Mouse (Mus musculus) macrophage (primary cell): ENCODE measurements around the gene Tkfc. TPM values are rescaled to one million over a fixed set of nuclear protein-coding genes. Genes with fewer than 3 reads are reported as not detected.

Experiments
- H3K27ac ChIP-seq: fragments of 350-480 bp; formaldehyde crosslinking; 2 replicates; pipeline ENCODE4 v1.9.0; 2021
- H3K36me3 ChIP-seq: fragments of 350-480 bp; formaldehyde crosslinking; 2 replicates; pipeline ENCODE4 v1.9.0; 2021; ENCODE audit errors: inconsistent target
- H3K4me3 ChIP-seq: fragments of 350-480 bp; formaldehyde crosslinking; 2 replicates; pipeline ENCODE4 v1.9.0; 2021; ENCODE audit errors: inconsistent target
- H3K79me2 ChIP-seq: fragments of 350-480 bp; formaldehyde crosslinking; 2 replicates; pipeline ENCODE4 v1.9.0; 2021; ENCODE audit errors: inconsistent target
- WGBS: methylation state at CpG from one replicate; pipeline ENCODE4 v1.1.7; 2026; ENCODE audit warnings: inconsistent platforms; ENCODE audit not compliant: missing documents; 5-methylcytosine and 5-hydroxymethylcytosine counted together
- polyA plus RNA-seq: library from polyadenylated mRNA; stranded (reverse); fragments of 250-400 nt; gene quantifications from 3 replicates; pipeline ENCODE4 v1.2.4, GENCODE M21; 2018; ENCODE audit warnings: inconsistent platforms

Gene Tkfc
- polyA plus RNA-seq, 1 experiment from 2014 or later, result 5.9 TPM

DNA sequence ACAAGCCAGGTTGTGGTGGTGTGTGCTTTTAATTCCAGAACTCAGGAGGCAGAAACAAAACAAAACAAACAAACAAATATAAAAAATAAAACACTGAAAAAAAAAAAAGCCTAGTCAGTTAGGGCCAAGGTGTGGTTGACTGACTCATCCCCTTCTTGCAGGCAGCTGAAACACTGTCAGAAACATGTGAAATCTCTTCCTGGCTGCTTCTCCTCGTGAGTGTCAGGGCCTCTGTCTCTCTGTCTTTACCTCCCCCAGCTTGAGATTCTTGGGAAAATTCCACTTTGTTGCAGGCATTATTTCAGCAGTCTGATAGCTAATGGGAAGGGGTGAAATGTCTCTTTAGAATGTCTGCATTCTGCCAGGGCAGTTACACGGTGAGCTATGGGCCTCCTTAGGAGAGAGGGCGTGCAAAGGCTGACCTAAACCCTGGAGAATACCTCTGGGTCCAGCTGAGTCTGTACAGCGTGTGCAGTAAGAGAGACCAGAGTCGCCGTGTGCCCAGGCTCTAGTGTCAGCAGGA lies 3.1 kb downstream of the Tkfc start:
- 30% methylated on average over 6 of the region's 6 CpGs for WGBS
- Histone ChIP-seq H3K36me3 (no peaks in the 10 kb centered on the region), H3K4me3 (no peak overlapping the region), H3K79me2 (peaks cover 19% of the 10 kb centered on the region), H3K27ac (peak overlapping the region; percentile 74)

DNA sequence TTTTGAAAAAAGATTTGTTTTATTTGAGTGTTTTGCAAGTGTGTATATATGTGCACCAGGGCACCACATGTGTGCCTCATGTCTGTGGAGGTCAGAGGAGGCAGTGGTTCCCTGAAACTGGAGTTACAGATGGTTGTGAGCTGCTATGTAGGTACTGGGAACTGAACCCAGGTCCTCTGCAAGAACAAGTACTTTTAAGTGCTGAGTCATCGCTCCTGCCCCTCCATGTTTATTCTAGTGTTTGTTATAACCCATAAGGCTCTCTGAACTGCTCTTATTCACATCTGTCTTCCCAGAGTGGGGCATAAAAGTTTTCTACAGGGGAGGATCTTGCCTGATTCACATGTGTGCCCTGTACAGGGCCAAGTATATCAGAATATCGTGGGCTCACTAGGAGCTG lies 5.8 kb downstream of the Tkfc start:
- Histone ChIP-seq H3K27ac (no peak overlapping the region), H3K4me3 (no peak overlapping the region), H3K79me2 (no peaks in the 10 kb centered on the region), H3K36me3 (peaks cover 6% of the 10 kb centered on the region; the same call in 1 of the 2 replicates)
- WGBS, result 91% methylated on average over 2 of the region's 2 CpGs

DNA sequence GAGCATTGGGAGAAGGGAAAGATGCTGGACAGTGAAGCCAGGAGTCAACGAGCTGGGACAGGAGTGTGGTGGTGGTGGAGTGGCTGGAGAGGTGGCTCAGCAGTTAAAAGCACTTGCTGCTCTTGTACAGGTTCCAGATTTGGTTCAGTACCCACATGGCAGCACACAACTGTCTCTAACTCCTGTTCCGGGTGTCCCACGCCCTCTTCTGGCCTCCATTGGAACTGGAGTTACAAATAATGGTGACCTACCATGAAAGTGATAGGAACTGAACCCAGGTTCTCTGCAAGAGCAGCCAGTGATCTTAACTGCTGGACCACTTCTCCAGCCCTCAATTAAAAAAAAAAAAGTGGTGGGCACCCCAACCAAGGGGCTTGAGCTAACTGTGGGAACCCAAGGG lies 7.3 kb downstream of the Tkfc start:
- no peak overlapping the region for H3K4me3 ChIP-seq
- H3K79me2 ChIP-seq, result no peaks in the 10 kb centered on the region
- no peak overlapping the region for H3K27ac ChIP-seq
- WGBS, result 38% methylated on average over 3 of the region's 3 CpGs
- H3K36me3 ChIP-seq, result peaks cover 12% of the 10 kb centered on the region; the same call in 1 of the 2 replicates

DNA sequence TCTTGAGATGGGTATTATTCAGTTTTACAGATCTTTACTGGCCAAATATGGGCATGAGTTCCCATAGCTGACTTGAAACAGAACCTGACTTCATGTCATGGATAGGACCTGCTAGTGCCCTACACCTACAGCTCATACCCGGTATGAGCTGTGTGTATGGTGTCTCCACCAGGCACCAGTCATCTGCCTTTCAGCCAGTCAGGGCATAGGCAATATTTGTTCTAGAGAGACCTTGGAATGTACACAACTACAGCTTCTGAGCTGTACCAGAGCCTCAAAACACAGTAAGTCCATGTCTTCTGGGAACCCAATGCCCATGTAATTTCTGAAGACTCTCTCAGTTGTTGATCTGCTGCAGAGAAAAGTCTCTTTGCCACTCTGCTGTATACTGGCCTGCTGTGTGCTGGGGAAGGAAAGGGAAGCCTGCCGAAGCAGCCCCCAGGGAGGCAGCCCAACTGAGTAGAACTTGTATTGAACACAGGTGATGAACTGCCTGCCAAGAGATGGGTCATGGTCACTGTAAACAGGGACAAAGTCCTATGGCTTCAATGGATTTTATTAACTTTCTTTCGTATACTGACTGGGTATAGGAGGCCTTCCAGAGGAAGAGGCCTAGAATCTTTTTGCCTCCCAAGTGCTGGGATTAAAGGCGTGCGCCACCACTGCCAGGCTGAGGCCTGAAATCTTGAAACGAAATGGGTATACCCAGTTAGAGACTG lies 13.6 kb downstream of the Tkfc start:
- Histone ChIP-seq H3K79me2 (no peaks in the 10 kb centered on the region), H3K4me3 (no peak overlapping the region), H3K27ac (no peak overlapping the region), H3K36me3 (peaks cover 35% of the 10 kb centered on the region; the same call in 1 of the 2 replicates)
- 97% methylated on average over 6 of the region's 6 CpGs for WGBS

DNA sequence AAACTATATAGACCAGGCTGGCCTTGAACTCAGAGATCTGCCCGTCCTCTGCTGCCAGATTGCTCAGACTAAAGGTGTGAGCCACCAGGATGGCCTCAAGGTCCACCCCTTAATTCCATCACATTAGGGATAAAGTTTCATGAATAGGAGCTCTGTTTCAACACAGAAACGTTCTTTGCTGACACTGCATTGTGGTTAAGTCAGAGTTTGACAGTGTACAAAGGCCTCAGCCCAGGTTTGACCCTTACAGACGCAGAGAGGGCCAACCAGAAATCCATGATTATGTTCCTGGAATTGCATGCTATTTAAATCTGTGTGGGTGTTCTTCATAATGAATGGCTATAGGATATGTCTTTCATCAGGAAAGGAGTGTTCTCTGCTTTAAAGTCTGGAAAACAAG lies 15.2 kb downstream of the Tkfc start:
- H3K27ac ChIP-seq, result no peak overlapping the region
- H3K4me3 ChIP-seq, result no peak overlapping the region
- H3K79me2 ChIP-seq, result no peaks in the 10 kb centered on the region
- WGBS, result 62% methylated on average over 3 of the region's 3 CpGs
- H3K36me3 ChIP-seq, result peaks cover 41% of the 10 kb centered on the region; the same call in 1 of the 2 replicates

DNA sequence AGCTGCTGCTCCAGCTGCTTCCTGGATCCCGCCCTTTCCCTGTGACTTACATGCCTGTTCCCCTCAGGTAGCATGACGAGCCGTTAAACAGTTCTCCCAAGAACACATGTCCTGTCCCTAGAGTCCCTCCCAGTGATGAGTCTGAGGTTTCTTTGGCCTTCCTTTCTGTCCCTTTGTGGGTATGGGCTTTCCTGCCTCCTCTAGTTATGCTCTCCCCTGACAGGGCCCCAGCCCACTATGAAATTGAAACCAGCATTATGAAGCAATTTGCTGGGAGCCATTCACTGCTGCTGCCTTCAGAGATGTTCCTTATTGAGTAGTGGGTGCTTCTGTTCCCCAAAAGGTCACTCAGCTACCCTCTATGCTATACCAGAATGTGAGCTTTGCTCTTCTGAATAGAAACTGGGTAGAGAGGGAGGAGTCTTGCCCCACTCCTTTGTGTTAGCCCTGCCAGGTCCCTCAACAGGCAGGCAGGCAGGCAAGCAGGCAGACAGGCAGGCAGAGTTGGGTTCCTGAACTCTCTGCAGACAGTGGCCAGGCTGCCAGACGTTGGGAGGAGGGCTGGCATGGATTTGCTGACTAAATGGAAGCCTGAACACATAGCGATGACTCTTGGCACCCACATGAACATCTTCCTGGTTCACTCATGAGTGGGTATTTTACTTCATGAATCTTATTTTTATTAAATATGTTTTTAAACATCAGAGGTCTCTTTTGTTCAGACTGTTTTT lies 16.2 kb downstream of the Tkfc start:
- Histone ChIP-seq H3K36me3 (peaks cover 32% of the 10 kb centered on the region; the same call in 1 of the 2 replicates), H3K79me2 (no peaks in the 10 kb centered on the region), H3K27ac (no peak overlapping the region), H3K4me3 (no peak overlapping the region)
- WGBS, result 28% methylated on average over 5 of the region's 5 CpGs

DNA sequence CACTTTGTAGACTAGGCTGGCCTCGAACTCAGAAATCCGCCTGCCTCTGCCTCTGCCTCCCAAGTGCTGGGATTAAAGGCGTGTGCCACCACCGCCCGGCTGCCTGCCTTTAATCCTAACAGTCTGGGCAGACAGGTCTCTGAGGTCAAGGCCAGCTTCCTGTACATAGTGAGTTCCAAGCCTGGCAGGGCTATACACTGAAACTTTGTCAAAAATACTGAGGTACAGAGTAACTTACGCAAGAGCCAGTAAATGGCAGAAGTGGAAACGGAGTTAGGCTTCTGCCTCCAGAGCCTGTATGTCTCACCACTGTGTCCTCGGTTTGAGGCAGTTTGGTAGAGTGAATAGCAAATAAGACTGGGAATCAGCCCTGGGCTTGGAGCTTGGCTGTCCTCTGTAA lies 18.2 kb downstream of the Tkfc start:
- 59% methylated on average over 8 of the region's 8 CpGs for WGBS
- H3K79me2 ChIP-seq, result no peaks in the 10 kb centered on the region
- H3K27ac ChIP-seq, result no peak overlapping the region
- H3K36me3 ChIP-seq, result peaks cover 37% of the 10 kb centered on the region; the same call in 1 of the 2 replicates
- H3K4me3 ChIP-seq, result no peak overlapping the region

DNA sequence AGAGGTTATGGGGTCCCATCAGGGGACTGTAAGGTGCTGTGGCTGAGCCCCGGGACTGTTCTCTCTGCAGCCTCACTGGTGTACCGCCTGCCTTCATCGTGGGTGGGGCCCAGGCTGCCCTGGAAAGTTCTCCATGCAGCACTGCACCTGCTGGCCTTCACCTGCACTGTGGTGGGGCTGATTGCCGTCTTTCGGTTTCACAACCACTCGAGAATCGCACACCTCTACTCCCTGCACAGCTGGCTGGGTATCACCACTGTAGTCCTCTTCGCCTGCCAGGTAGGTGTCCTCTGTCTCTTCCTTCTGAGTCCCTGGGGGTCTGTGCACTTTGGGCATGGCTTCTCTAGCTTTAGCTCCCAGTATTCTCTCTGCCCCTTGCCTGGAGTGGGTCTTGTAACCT lies 20.3 kb downstream of the Tkfc start:
- WGBS, result 95% methylated on average over 8 of the region's 8 CpGs
- H3K27ac ChIP-seq, result no peak overlapping the region
- no peaks in the 10 kb centered on the region for H3K79me2 ChIP-seq
- peaks cover 34% of the 10 kb centered on the region; the same call in 1 of the 2 replicates for H3K36me3 ChIP-seq
- no peak overlapping the region for H3K4me3 ChIP-seq

DNA sequence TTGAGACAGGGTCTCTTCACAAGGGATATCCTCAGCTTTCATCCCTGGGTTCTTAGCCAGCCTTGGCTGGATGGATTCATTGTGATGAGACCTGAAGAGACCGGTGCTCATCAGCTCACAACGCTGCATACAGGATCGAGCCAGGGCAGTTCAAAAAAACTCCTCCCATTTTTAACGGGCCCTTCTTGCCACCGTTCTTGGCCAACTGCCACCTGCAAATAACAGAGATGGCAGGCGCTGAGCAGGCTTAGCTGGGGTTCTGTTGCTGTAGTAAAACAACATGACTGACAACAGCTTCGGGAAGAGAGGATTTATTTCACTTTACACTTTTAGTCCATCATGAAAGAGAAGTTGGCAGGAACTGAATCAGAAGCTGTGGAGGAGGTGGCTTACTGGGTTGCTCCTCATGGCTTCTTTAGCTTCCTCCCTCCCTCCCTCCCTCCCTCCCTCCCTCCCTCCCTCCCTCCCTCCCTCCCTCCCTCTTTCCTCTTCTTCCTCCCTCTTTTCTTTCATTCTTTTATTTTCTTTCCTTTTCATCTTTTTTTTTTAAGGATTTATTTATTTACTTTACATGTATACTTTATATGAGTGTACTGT lies 21.8 kb downstream of the Tkfc start:
- H3K4me3 ChIP-seq, result no peak overlapping the region
- WGBS, result 22% methylated on average over 7 of the region's 7 CpGs
- H3K27ac ChIP-seq, result no peak overlapping the region
- H3K36me3 ChIP-seq, result peaks cover 34% of the 10 kb centered on the region; the same call in 1 of the 2 replicates
- peaks cover 4% of the 10 kb centered on the region; the same call in 1 of the 2 replicates for H3K79me2 ChIP-seq

DNA sequence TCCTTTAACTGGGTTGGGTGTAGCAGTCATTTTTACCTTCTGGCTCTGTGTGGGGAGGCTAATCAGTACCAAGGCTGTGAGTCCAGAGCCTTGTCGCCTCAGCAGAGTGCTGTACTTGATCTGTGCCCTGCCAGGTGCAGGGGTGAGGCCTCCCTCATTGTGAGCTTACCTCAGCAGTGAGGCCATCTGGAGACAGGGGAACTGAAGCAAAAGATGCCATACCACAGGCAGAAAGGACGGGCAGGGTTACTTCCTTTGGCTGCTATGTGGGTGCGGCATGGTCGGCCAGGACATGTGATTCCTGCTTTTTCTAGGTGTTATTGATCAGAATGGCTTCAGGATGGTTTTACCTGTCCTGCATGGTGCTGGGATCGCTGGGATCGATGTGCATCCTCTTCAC lies 23.5 kb downstream of the Tkfc start:
- peaks cover 23% of the 10 kb centered on the region; the same call in 1 of the 2 replicates for H3K36me3 ChIP-seq
- H3K4me3 ChIP-seq, result no peak overlapping the region
- peaks cover 16% of the 10 kb centered on the region; the same call in 1 of the 2 replicates for H3K79me2 ChIP-seq
- WGBS, result 73% methylated on average over 6 of the region's 6 CpGs
- no peak overlapping the region for H3K27ac ChIP-seq

DNA sequence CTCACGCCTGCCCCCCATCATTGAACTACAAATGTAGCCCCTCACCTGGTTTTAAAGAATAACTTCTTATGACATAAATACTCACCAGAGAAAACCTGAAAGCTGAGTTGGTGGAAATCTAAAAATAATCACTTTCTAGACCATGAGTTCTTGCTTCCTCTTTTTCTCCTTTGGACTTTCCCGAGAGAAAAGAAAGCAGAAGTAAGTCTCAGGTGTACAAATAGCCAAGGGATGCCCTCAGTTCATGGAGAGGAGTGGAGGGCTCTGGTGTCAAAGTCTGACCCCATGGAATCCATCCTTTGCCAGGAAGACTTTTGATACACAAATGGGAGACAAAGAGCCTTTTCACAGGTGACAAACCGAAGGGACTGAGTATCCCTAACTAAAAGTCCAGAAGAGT lies 24.7 kb downstream of the Tkfc start:
- Histone ChIP-seq H3K79me2 (peaks cover 16% of the 10 kb centered on the region; the same call in 1 of the 2 replicates), H3K36me3 (peaks cover 17% of the 10 kb centered on the region; the same call in 1 of the 2 replicates), H3K27ac (no peak overlapping the region), H3K4me3 (no peak overlapping the region)
- WGBS, result 31% methylated on average over 3 of the region's 3 CpGs

DNA sequence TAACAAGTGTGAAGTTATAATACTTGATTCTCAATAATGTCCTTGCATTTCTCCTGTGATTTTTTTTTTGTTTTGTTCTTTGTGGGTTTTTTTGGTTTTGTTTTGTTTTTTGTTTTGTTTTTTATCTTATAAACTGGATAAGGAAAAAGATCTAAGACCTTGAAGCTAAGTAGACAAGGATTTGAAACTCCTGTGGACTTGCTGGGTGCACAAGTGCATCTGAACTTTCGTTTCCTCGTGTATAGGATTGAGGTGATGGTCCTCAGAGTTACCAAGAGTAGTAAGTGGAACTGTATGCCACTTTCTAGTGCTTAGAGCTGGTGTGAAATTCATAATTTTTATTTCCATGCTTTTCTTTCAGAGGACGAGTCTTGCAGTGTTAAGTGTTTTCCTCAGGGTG lies 25.4 kb downstream of the Tkfc start:
- peaks cover 17% of the 10 kb centered on the region; the same call in 1 of the 2 replicates for H3K36me3 ChIP-seq
- peaks cover 16% of the 10 kb centered on the region; the same call in 1 of the 2 replicates for H3K79me2 ChIP-seq
- H3K27ac ChIP-seq, result no peak overlapping the region
- 30% methylated on average over 3 of the region's 3 CpGs for WGBS
- no peak overlapping the region for H3K4me3 ChIP-seq

DNA sequence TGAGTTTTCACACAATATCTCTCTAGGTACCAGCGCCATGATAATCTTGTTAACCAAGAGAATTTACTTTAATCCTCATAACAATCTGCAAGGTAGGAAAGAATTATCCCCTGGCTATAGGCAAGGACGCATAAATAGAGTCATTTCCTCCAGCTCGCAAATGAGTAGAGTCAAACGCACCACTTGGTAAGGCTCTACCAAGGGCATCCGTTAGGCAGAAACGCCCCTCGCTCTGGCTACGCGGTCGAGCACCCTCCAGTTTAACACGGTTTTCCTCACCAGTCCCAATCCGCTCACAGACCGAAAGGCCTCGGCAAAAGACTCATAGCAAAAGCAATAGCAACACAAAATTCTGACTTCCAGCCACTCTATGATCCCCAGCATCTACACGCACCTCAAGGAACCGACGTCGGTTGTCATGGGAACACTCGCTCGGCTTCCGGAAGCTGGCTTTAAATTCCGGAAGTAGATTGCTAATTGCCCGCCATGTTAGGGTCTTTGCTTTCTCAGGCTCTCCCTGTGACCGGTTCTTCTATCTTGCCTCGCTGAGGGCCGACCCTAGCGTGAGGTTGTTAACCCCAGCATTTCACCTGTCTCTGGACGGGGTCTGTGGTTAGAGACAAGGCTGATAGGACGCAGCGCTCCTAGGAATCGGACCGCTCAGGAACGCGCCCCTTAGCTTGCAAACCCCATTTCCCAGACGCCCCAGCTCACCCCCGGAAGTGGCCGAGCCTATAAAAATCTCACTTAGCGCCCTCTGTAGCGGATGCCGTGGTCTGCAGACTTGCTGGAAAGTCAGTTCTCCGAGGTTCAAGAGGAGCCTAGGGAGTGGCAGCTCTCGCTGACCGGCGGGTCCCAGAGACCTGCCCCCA lies 28.5 kb downstream of the Tkfc start, which contains the start of the genes Cyb561a3 and Tmem138:
Cyb561a3 (plus strand) TSS at position 483 of the 872 bp plus-strand sequence.
Tmem138 (minus strand) TSS at position 673 of the 872 bp plus-strand sequence.
- Histone ChIP-seq H3K27ac (peak within 1 kb of the TSS; percentile 86), H3K79me2 (peaks cover 16% of the 10 kb centered on the region; the same call in 1 of the 2 replicates), H3K4me3 (peak within 1 kb of the TSS; percentile 83), H3K36me3 (peaks cover 13% of the 10 kb centered on the region; the same call in 1 of the 2 replicates)
- WGBS, result under 1% methylated on average over 42 of the region's 44 CpGs
